Mouse (Mus musculus): Measurements from ENCODE around the gene Mical3. TPM values are rescaled to one million over a fixed set of nuclear protein-coding genes. Genes with fewer than 3 reads are reported as not detected.

Mical3 gene
- polyA plus RNA-seq, 1 experiment from 2014 or later: 33.8 TPM

DNA sequence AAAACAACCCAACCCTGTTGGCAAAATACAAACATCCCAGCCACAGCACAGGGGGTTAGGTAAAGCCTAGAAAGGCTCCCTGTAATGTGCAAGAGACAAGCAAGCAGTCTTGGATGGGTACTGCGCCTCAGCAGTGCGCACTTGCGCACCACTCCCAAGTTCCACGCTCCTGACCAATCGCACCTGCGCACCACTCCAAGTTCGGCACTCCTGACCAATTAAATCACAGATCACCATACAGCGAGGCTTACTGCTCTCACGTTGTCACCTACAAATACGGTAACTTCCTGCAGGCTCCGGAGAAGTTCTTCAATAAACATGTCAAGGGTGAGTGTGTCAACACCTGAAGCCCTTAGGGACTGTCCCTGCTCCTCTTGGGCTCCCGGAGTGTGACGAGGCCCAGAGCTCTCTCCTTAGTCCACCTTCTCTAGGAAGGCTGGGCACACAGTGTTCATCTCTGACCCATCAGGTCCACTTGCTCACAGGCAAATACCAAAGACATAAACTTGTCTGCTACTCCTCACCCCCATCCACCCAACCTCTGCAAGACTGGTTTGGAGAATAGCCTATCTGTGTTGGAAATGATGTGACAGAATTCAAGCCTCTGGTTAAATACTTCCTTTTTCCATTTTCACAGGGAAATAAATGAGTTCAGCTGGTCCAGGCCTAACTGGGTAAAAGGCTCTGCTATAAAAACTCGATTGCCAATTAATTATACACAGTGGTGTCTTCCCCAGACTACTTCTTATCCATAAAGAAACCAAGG is 27.2 kb downstream of the Mical3 start:
- 90% methylated on average over 14 of the region's 14 CpGs for WGBS

DNA sequence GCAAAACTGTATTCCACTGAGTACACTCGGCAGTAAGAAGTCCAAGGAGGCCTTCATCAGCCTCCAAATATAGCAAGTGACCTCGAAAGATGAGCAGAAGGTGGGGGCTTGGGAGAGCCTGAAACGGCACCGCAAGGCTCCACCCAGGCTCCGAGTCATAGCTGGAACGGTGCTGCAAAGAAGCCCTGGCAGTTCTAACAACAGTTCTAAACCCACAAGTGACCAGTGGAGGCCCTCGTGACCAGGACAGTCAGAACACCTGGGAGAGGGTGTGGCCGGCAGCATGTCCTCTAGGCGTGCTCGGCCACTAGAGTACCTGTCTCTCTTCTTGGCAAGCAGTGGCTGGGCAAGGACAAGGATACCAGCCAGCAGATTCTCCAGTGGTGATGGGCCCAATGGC is 27.9 kb downstream of the Mical3 start:
- ATAC-seq (ENCODE audit: low FRiP score): no peak
- peaks cover 69% of the 10 kb centered on the region for H3K4me1 ChIP-seq (replicated peaks)
- WGBS: 88% methylated on average over 10 of the region's 10 CpGs

More for the DNA sequence above, 27.2 kb downstream of the Mical3 start:
- H3K27ac ChIP-seq: no peak overlapping the region
- H3K4me1 ChIP-seq (replicated peaks): peaks cover 69% of the 10 kb centered on the region
- H3K9me3 ChIP-seq: no peaks in the 10 kb centered on the region
- H3K27me3 ChIP-seq: no peaks in the 10 kb centered on the region
- no peak overlapping the region for H3K9ac ChIP-seq
- H3K4me2 ChIP-seq: no peak overlapping the region
- no peak overlapping the region for H3K4me3 ChIP-seq
- H3K36me3 ChIP-seq: peaks cover 15% of the 10 kb centered on the region
- ATAC-seq (ENCODE audit: low FRiP score): no peak

DNA sequence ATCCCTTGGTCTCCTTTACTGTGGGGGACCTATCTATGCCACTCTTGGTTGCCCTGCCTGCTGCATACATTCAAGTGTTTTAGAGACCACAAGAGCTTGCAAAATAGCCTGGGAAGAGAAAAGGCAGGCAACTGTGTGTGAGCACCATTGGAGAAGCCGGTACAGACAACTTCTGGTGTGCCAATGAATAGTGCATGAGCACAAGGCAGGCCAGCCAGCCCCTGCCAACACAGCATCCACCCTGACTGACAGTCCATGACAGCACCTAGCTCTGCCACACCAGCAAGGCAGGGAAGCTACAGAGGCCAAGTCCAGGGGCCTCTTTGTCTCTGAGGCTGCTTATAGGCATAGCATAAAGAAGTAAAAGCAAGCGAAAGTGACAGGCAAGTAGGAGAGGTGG is 28.7 kb downstream of the Mical3 start:
- no peak for ATAC-seq (ENCODE audit: low FRiP score)
- peaks cover 71% of the 10 kb centered on the region for H3K4me1 ChIP-seq (replicated peaks)
- H3K27ac ChIP-seq: no peak overlapping the region
- 81% methylated on average over 2 of the region's 2 CpGs for WGBS
- H3K9ac ChIP-seq: no peak overlapping the region
- no peaks in the 10 kb centered on the region for H3K9me3 ChIP-seq
- H3K27me3 ChIP-seq: no peaks in the 10 kb centered on the region
- H3K4me2 ChIP-seq: no peak overlapping the region
- H3K36me3 ChIP-seq: peaks cover 11% of the 10 kb centered on the region
- no peak overlapping the region for H3K4me3 ChIP-seq

More for the DNA sequence above, 27.9 kb downstream of the Mical3 start:
- H3K4me2 ChIP-seq: no peak overlapping the region
- H3K27me3 ChIP-seq: no peaks in the 10 kb centered on the region
- no peak overlapping the region for H3K9ac ChIP-seq
- peaks cover 15% of the 10 kb centered on the region for H3K36me3 ChIP-seq
- H3K27ac ChIP-seq: no peak overlapping the region
- no peaks in the 10 kb centered on the region for H3K9me3 ChIP-seq
- no peak overlapping the region for H3K4me3 ChIP-seq

DNA sequence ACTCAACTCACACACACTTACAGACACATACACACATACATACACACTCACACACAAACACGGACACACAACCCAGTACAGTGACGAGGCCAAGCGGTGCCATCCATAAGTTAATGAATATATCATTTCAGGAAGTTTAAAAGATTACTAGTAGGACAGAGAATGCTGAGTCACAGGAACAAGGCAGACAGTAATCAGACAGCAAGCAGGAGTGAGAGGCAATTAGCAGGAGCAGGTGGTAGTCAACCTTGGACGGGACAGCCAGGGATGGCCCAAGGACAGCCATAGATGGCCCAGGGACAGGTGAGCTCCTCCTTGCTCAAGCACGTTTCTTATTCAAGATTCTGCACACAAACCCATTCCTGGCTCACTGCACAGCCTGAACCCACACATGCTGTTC is 29.6 kb downstream of the Mical3 start:
- Histone ChIP-seq H3K4me2 (no peak overlapping the region), H3K9me3 (no peaks in the 10 kb centered on the region), H3K27ac (no peak overlapping the region), H3K36me3 (peaks cover 16% of the 10 kb centered on the region), H3K9ac (no peak overlapping the region), H3K4me1 (replicated peaks) (peaks cover 66% of the 10 kb centered on the region), H3K4me3 (no peak overlapping the region), H3K27me3 (no peaks in the 10 kb centered on the region)
- 93% methylated on average over 5 of the region's 5 CpGs for WGBS
- ATAC-seq (ENCODE audit: low FRiP score): no peak

DNA sequence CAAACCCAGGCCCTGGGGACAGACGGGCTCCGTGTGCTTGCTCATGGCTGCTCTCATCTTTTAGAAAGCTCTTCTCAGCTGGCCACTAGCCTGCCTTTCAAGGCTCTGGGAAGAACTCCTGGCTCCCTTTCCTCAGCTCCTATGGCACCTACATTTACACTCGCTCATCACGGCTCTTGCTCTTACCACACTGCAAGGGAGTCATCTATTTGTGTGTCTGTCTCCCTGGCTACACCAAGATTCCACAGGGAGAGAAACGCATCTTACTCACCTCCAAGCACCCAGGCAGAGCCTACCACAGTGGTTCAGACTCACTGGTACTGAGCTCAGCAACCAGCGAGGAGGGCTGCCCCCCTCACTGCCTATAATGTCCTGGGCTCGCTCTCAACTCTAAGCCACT is 31.0 kb downstream of the Mical3 start:
- WGBS: 87% methylated on average over 7 of the region's 7 CpGs
- peak overlapping the region; percentile 46; the same call in 1 of the 2 replicates for H3K9ac ChIP-seq
- no peaks in the 10 kb centered on the region for H3K27me3 ChIP-seq
- no peak overlapping the region for H3K4me3 ChIP-seq
- no peak for ATAC-seq (ENCODE audit: low FRiP score)
- peaks cover 16% of the 10 kb centered on the region for H3K36me3 ChIP-seq
- peaks cover 52% of the 10 kb centered on the region for H3K4me1 ChIP-seq (replicated peaks)
- H3K4me2 ChIP-seq: no peak overlapping the region
- H3K27ac ChIP-seq: peak overlapping the region; percentile 44
- no peaks in the 10 kb centered on the region for H3K9me3 ChIP-seq

DNA sequence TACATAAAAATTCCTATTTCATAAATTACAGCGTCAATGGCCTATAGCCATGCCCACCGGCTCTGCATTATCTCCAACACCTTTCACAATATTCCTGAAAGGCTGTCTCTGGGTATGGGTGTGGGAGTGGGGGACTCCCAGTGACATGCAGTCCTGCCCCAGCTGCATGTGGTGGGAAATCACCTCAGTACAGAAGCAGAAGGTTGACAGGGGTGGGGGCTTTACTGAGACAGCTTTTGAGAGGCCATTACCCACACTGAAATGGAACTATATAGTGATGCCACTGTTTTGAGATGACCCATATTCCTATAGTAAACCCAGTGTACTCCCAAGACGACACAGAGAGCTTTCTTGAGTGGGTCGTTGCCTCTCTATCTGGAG is 31.6 kb downstream of the Mical3 start:
- Histone ChIP-seq H3K9ac (no peak overlapping the region), H3K4me2 (no peak overlapping the region), H3K36me3 (peaks cover 14% of the 10 kb centered on the region), H3K27ac (peak overlapping the region; percentile 44; the same call in 1 of the 2 replicates), H3K9me3 (no peaks in the 10 kb centered on the region), H3K4me3 (no peak overlapping the region), H3K27me3 (no peaks in the 10 kb centered on the region), H3K4me1 (replicated peaks) (peaks cover 54% of the 10 kb centered on the region)
- ATAC-seq (ENCODE audit: low FRiP score): no peak; the same call in 1 of the 2 replicates
- WGBS: 85% methylated on average over 4 of the region's 4 CpGs

DNA sequence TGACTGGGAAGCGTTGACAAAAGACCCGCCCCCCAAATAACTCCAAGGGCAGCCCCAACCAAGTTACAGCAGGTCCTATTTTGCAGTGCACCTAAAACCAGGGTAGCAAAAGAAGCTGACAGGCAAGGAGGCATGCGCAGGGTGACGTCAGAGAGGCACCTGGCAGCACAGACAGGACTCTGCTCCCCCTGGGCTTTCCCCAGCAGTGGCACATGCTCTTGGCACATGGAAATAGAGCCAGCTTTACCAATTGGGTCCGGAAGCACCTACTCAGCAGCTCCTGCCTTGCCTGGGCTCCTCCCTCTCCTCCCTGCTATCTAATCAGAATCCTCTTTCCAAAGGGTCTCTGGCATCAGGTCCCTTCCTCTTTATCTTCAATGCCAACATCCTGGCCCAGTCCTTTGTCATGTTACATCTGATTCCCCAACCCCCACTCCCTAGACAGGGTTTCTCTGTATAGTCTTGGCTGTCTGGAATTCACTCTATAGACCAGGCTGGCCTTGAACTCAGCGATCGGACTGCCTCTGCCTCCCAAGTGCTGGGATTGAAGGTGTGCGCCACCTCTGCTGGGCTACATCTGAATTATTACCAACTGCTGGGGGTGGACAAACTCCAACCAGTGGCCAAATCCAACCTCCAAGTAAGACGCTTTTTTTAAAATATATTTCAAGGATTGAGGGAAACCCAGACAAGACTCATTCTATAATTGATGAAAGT is 32.1 kb downstream of the Mical3 start:
- no peaks in the 10 kb centered on the region for H3K27me3 ChIP-seq
- no peak overlapping the region for H3K4me2 ChIP-seq
- H3K9me3 ChIP-seq: no peaks in the 10 kb centered on the region
- no peak overlapping the region for H3K4me3 ChIP-seq
- peak overlapping the region; percentile 69 for H3K27ac ChIP-seq
- H3K4me1 ChIP-seq (replicated peaks): peaks cover 57% of the 10 kb centered on the region
- peak overlapping the region; percentile 58 for H3K9ac ChIP-seq
- WGBS: 68% methylated on average over 9 of the region's 9 CpGs
- H3K36me3 ChIP-seq: peaks cover 14% of the 10 kb centered on the region
- peak; percentile 36; the same call in 1 of the 2 replicates for ATAC-seq (ENCODE audit: low FRiP score)

DNA sequence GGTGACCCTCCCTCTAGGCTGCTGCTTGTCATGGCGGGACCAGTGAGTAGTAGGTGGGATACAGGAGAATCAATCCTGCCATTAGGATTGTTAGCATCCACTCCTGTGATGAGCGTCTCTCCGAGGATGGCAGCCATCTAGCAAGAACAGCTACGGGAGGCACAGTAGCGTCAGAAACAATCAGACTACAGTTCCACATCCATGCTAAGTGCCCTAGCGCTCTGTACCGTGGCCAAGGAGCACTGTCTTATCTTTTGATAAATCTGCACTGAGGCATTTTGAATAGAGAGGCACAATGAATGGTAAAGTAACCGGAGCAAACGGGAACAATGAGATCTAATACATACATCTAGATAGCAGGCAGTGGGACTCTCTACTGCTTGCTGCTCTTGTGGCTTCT is 32.7 kb downstream of the Mical3 start:
- no peak overlapping the region for H3K4me3 ChIP-seq
- H3K4me2 ChIP-seq: no peak overlapping the region
- H3K27me3 ChIP-seq: no peaks in the 10 kb centered on the region
- H3K36me3 ChIP-seq: peaks cover 9% of the 10 kb centered on the region
- ATAC-seq (ENCODE audit: low FRiP score): 0 out of 2 replicates have a peak, but pooled peaks have one; percentile 1
- peaks cover 54% of the 10 kb centered on the region for H3K4me1 ChIP-seq (replicated peaks)
- no peaks in the 10 kb centered on the region for H3K9me3 ChIP-seq
- 45% methylated on average over 9 of the region's 9 CpGs for WGBS
- H3K9ac ChIP-seq: peak overlapping the region; percentile 58
- H3K27ac ChIP-seq: peak overlapping the region; percentile 69

DNA sequence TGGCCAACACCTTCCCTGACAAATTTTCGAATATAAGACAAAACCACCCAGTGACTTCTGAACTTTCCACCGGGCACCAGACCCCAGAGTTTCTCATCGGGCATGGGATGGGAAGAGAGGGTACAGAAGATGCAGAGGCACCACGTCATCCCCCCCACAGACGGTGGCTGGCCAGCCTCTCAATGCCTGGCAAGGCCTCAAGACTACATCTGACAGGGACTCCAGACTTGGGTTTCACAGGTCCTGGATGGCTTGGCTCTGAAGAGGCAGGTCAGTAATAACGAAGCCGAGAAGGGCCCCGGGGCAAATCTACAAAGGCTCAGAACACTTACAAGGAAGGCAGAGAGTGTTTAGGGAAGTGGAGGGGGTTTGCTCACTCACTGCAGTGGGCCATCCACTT is 33.9 kb downstream of the Mical3 start:
- Histone ChIP-seq H3K36me3 (peaks cover 10% of the 10 kb centered on the region; the same call in 1 of the 2 replicates), H3K9ac (no peak overlapping the region), H3K27ac (no peak overlapping the region), H3K9me3 (no peaks in the 10 kb centered on the region), H3K27me3 (no peaks in the 10 kb centered on the region), H3K4me1 (replicated peaks) (peaks cover 48% of the 10 kb centered on the region), H3K4me2 (no peak overlapping the region), H3K4me3 (no peak overlapping the region)
- 90% methylated on average over 8 of the region's 8 CpGs for WGBS
- no peak for ATAC-seq (ENCODE audit: low FRiP score)

DNA sequence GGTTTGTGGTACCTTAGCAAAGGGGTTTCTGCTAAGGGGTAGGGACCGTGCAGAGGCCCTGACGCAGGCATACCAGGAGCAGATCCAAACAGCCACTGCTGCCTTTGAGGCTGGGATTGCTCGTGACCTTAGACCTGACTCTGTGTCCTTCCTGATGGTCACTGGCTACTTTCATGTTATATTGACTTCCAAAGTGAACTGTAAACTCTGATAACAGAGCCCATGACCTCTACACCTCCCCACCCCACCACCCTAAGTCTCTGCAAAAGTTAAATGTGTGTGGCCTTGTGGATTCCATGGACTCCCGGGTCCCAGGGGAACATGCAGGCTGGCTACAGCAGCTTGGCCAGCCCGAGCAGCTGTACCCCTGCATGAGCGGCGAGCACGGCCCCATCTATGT is 34.4 kb downstream of the Mical3 start:
- WGBS: 92% methylated on average over 8 of the region's 8 CpGs
- H3K4me1 ChIP-seq (replicated peaks): peaks cover 48% of the 10 kb centered on the region
- no peak for ATAC-seq (ENCODE audit: low FRiP score)
- no peak overlapping the region for H3K4me3 ChIP-seq
- H3K9me3 ChIP-seq: no peaks in the 10 kb centered on the region
- peaks cover 10% of the 10 kb centered on the region; the same call in 1 of the 2 replicates for H3K36me3 ChIP-seq
- H3K27me3 ChIP-seq: no peaks in the 10 kb centered on the region
- H3K27ac ChIP-seq: no peak overlapping the region
- H3K9ac ChIP-seq: no peak overlapping the region
- H3K4me2 ChIP-seq: no peak overlapping the region

DNA sequence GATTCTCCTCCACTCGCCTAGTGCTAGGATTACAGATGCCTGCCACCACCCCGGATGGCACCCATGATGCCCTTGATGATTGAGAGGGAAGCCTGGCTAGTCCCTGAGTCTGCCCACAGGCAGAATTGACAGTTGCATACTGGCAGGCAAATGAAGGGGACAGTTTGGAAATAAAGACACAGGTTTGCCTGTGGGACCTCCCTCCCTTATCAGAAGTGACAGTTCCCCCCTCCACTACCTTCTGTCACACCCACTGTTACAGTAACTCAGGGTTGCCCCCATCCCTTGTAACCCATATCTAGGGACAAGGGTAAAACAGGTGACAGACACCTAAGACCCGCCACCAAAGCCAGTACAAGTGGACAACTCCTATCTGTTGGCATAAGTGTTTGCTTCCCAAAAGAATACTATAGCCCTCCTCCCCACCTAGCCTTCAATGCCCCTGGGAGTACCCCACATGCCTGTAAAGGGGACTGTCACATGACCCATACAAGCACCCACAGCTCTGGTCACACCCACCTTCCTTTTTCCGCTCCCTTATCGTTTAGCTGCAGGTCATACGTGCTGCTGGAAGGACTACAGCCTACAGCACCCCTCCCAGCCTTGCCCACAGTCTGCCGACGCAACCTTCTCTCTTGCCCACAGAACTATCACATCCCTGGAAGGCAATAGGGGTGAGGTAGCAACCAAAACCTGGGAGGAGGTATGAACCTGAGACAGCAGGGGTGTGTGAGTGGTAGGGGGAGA is 37.0 kb downstream of the Mical3 start:
- H3K4me3 ChIP-seq: no peak overlapping the region
- ATAC-seq (ENCODE audit: low FRiP score): no peak
- H3K36me3 ChIP-seq: peaks cover 19% of the 10 kb centered on the region
- no peak overlapping the region for H3K9ac ChIP-seq
- no peak overlapping the region for H3K4me2 ChIP-seq
- 93% methylated on average over 8 of the region's 8 CpGs for WGBS
- 0 out of 2 replicates have a peak, but pooled peaks cover 7% of the 10 kb centered on the region for H3K9me3 ChIP-seq
- H3K27ac ChIP-seq: no peak overlapping the region
- peaks cover 26% of the 10 kb centered on the region for H3K4me1 ChIP-seq (replicated peaks)
- no peaks in the 10 kb centered on the region for H3K27me3 ChIP-seq

DNA sequence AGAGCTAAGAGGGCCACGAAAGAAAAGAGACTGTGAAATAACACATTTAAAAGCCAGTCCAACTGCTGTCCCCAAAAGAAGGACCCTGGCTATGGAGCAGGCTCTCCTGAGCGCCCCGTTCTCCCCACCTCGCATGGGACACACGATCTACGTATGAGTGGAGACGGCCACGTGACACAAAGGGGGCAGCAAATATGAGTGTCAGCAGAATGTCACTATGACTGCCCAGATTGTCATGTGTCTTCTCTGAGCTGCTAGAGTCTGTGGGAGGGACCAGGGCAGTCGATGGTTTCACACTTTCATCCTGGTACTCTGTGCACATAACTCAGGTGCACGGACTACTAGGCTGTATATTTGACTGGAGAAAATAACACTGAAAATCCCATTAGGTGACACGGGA is 40.0 kb downstream of the Mical3 start:
- no peak overlapping the region for H3K4me3 ChIP-seq
- no peak overlapping the region for H3K4me2 ChIP-seq
- peaks cover 16% of the 10 kb centered on the region for H3K4me1 ChIP-seq (replicated peaks)
- 97% methylated on average over 11 of the region's 11 CpGs for WGBS
- no peak for ATAC-seq (ENCODE audit: low FRiP score)
- H3K9me3 ChIP-seq: 0 out of 2 replicates have a peak, but pooled peaks cover 7% of the 10 kb centered on the region
- H3K36me3 ChIP-seq: peaks cover 13% of the 10 kb centered on the region
- H3K27ac ChIP-seq: no peak overlapping the region
- H3K27me3 ChIP-seq: no peaks in the 10 kb centered on the region
- H3K9ac ChIP-seq: no peak overlapping the region
